Mouse (Mus musculus): ENCODE results near the gene Pgap3. TPM values are rescaled to one million over a fixed set of nuclear protein-coding genes. Genes with fewer than 3 reads are reported as not detected.

The Pgap3 gene
- polyA plus RNA-seq, 1 experiment = 0.91 TPM

DNA sequence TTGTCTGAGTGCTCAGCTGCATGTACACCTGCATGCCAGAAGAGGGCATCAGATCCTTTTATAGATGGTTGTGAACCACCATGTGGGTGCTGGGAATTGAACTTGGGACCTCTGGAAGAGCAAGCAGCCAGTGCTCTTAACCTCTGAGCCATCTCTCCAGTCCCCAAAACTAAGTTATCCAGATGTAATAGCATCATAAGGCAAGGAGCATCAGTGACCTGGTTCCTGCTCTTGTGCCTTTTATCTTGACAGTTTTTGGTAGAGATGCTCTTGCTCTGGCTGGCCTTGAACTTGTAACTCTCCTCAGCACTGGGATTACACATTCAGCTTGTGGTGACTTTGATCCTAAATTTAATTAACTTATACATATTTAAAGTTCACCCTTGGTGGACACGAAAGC, 43.4 kb upstream of the Pgap3 start:
- TF ChIP-seq TAL1 (IDR thresholded peaks at IDR 0.05; ENCODE audit: low read length) (no peak), GATA1 (IDR thresholded peaks at IDR 0.05; ENCODE audit: low read length) (no peak)
- H3K36me3 ChIP-seq (ENCODE audit: control insufficient read depth) = no peaks in the 10 kb centered on the region
- H3K9me3 ChIP-seq (ENCODE audit: control insufficient read depth, low read length) = peaks cover 4% of the 10 kb centered on the region; the same call in 1 of the 2 replicates
- no peak overlapping the region for H3K4me3 ChIP-seq (replicated peaks)
- peaks cover 38% of the 10 kb centered on the region for H3K27me3 ChIP-seq (ENCODE audit: control insufficient read depth)
- H3K4me1 ChIP-seq (ENCODE audit: control insufficient read depth) = peaks cover 4% of the 10 kb centered on the region

DNA sequence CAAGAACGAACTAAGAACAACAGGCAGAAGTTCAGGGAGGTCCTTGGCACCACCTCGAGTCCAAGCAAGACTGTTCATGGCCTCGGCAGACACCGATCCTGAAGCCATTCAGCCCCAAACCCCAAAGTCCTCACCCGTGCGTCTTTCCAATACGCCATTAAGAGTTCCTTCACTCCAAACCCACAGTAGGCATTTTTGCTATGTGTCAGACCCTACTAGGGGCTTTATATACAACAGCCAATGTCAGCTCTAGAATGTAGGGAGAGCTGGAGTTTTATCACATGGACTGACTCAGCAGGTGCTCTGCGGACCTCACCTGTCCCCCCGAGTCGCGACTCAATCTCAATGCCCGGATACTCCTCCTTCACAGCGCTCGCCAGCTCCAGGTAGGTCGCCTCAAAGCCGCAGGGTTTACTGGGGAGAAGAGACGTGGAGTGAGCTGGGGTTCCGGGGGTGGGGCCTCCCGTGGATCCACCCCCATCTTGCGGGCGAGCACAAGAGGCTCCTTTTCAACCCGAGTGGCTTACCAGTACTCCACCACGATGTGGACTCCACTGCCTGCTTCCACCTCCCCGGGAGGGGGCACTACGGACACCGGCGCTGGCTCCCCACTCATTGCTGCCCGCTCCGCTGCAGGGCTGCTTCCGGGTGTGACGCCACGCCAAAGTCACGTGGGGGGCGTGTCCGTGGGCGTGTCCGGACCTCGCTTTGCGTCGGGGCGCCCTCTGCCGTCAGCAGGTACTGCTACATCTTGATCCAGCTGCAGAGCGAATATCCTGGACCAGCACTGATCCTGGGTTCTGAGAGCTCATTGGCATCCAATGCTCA, 38.3 kb upstream of the Pgap3 start, which contains the start of gene Mien1:
Gene Mien1, minus strand, starts transcription at position 661 of the 828 bp plus-strand sequence.
- H3K27me3 ChIP-seq (ENCODE audit: control insufficient read depth) = no peaks in the 10 kb centered on the region
- peaks cover 17% of the 10 kb centered on the region for H3K4me1 ChIP-seq (ENCODE audit: control insufficient read depth)
- peak within 1 kb of the TSS; percentile 94 for H3K4me3 ChIP-seq (replicated peaks)
- peaks cover 2% of the 10 kb centered on the region; the same call in 1 of the 2 replicates for H3K9me3 ChIP-seq (ENCODE audit: control insufficient read depth, low read length)
- peaks cover 3% of the 10 kb centered on the region; the same call in 1 of the 2 replicates for H3K36me3 ChIP-seq (ENCODE audit: control insufficient read depth)
- TF ChIP-seq GATA1 (IDR thresholded peaks at IDR 0.05; ENCODE audit: low read length) (no peak), TAL1 (IDR thresholded peaks at IDR 0.05; ENCODE audit: low read length) (no peak)

DNA sequence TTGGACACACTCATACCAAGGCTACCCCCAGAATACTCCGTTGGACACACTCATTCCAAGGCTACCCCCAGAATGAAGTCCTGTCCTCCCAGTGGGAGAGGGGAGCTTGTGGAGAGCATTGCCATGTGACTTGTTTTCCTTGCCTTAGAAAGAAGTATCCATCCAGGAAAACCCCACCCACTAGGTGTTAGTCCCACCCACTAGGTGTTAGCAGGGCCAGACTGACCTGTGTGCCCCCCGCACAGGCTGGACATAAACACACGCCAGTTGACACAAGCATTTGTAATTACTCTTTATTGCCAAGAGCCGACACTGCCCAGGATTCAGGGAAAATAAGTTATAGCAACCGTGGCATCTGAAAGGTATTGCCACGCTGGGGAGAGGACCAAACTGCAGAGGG, 37.2 kb upstream of the Pgap3 start:
- H3K4me3 ChIP-seq (replicated peaks) = no peak overlapping the region
- peaks cover 2% of the 10 kb centered on the region; the same call in 1 of the 2 replicates for H3K9me3 ChIP-seq (ENCODE audit: control insufficient read depth, low read length)
- TF ChIP-seq TAL1 (IDR thresholded peaks at IDR 0.05; ENCODE audit: low read length) (no peak), GATA1 (IDR thresholded peaks at IDR 0.05; ENCODE audit: low read length) (no peak)
- H3K27me3 ChIP-seq (ENCODE audit: control insufficient read depth) = no peaks in the 10 kb centered on the region
- H3K36me3 ChIP-seq (ENCODE audit: control insufficient read depth) = peaks cover 3% of the 10 kb centered on the region; the same call in 1 of the 2 replicates
- H3K4me1 ChIP-seq (ENCODE audit: control insufficient read depth) = peaks cover 17% of the 10 kb centered on the region

DNA sequence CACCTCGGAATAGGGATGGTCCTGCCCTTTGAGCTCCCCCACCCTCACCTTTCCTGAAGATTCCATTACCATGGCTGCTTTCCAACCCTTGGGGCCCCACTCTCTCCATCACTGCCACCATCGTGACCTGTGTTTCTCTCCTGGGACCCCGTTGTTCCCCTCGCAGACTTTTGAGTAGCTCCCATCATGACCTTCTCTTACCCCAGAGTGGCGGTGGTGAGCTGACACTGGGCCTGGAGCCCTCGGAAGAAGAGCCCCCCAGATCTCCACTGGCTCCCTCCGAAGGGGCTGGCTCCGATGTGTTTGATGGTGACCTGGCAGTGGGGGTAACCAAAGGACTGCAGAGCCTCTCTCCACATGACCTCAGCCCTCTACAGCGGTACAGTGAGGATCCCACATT, 35.4 kb upstream of the Pgap3 start:
- H3K27me3 ChIP-seq (ENCODE audit: control insufficient read depth) = no peaks in the 10 kb centered on the region
- no peak for TF ChIP-seq TAL1 (IDR thresholded peaks at IDR 0.05; ENCODE audit: low read length)
- TF ChIP-seq GATA1 (IDR thresholded peaks at IDR 0.05; ENCODE audit: low read length) = no peak

DNA sequence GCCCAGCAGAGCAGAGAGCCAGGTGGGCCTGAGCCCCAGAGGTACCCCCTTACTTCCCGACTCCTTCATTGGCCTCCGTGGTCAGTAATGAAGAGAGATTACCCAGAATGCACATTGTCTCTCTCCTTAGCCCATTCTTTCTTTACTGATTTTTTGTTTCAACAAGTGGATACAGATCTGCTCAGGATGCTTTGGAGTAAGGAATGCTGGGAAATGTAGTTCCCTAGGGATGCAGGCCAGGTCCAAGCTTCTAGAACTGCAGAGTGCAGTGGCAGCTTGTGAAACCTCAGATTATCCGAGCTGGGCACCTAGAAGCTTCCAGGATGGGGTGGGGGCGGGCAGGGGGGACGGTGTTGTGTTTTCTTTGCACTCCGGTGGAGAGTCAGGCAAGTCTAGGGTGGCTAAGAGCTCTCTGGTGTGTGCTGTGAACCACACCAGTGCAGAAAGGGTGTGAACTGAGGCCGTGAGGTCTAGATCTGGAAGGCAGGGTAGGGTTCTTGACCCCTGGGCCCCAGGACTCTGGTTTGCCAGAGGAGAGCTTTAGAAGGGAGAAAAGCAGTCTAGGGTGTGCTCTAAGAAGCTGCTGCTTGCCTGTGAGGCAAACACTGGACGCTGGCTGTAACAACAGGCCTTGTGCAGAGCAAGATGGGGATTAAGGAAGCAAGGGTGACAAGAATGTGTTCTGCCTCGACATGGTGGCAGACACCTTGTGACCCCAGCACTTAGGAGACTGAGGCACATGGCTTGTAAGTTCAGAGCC, 31.6 kb upstream of the Pgap3 start:
- TF ChIP-seq TAL1 (IDR thresholded peaks at IDR 0.05; ENCODE audit: low read length) (no peak), GATA1 (IDR thresholded peaks at IDR 0.05; ENCODE audit: low read length) (no peak)
- Histone ChIP-seq H3K4me3 (replicated peaks) (no peak overlapping the region), H3K27me3 (ENCODE audit: control insufficient read depth) (no peaks in the 10 kb centered on the region)

More for the DNA sequence above, 35.4 kb upstream of the Pgap3 start:
- Histone ChIP-seq H3K4me1 (ENCODE audit: control insufficient read depth) (peaks cover 17% of the 10 kb centered on the region), H3K4me3 (replicated peaks) (no peak overlapping the region), H3K36me3 (ENCODE audit: control insufficient read depth) (peaks cover 3% of the 10 kb centered on the region; the same call in 1 of the 2 replicates), H3K9me3 (ENCODE audit: control insufficient read depth, low read length) (peaks cover 2% of the 10 kb centered on the region; the same call in 1 of the 2 replicates)

DNA sequence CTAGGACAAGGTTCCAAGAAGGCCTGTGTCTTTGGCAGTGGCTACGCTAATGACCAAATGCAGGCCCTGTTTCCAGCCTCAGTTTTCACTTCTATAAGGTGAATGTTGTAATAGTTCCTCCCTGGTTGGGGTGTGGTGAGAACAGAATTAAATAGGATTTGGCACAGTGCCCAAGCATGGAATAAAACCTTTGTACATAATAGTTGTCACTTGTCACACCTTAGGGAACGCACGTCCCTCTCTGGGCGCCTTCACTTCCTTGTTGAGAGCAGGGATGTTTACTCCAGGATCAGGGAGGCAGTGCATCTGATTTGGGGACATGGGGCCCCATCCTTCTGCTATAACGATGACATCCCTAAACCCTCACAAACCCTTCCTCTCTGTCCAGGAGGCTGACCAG, 28.1 kb upstream of the Pgap3 start:
- Histone ChIP-seq H3K4me1 (ENCODE audit: control insufficient read depth) (no peaks in the 10 kb centered on the region), H3K4me3 (replicated peaks) (no peak overlapping the region), H3K36me3 (ENCODE audit: control insufficient read depth) (no peaks in the 10 kb centered on the region; the same call in 1 of the 2 replicates), H3K9me3 (ENCODE audit: control insufficient read depth, low read length) (no peaks in the 10 kb centered on the region), H3K27me3 (ENCODE audit: control insufficient read depth) (no peaks in the 10 kb centered on the region; the same call in 1 of the 2 replicates)
- TF ChIP-seq TAL1 (IDR thresholded peaks at IDR 0.05; ENCODE audit: low read length) = no peak
- TF ChIP-seq GATA1 (IDR thresholded peaks at IDR 0.05; ENCODE audit: low read length) = no peak

More for the DNA sequence above, 31.6 kb upstream of the Pgap3 start:
- H3K36me3 ChIP-seq (ENCODE audit: control insufficient read depth) = peaks cover 3% of the 10 kb centered on the region; the same call in 1 of the 2 replicates
- no peaks in the 10 kb centered on the region for H3K4me1 ChIP-seq (ENCODE audit: control insufficient read depth)
- H3K9me3 ChIP-seq (ENCODE audit: control insufficient read depth, low read length) = no peaks in the 10 kb centered on the region

DNA sequence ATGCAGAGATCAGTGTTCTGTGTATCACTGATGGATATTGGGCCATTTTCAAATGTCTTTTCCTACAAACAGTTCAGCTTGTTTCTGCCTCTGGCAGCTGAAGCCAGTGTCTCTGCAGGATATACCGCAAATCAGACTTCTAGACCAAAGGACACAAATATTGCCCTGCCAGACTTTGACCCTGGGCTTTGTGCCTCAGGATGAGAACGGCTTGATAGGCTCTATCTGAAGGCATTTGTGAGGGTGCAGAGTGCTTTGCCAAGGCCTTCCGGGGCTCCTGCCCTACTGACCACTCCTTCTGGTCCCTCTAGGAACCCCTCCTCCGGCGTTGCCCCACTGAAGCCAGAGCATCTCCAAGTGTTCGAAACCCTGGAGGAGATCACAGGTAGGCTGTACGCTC, 26.3 kb upstream of the Pgap3 start:
- TF ChIP-seq GATA1 (IDR thresholded peaks at IDR 0.05; ENCODE audit: low read length) (no peak), TAL1 (IDR thresholded peaks at IDR 0.05; ENCODE audit: low read length) (no peak)
- Histone ChIP-seq H3K9me3 (ENCODE audit: control insufficient read depth, low read length) (no peaks in the 10 kb centered on the region), H3K27me3 (ENCODE audit: control insufficient read depth) (no peaks in the 10 kb centered on the region; the same call in 1 of the 2 replicates), H3K4me1 (ENCODE audit: control insufficient read depth) (no peaks in the 10 kb centered on the region), H3K4me3 (replicated peaks) (no peak overlapping the region), H3K36me3 (ENCODE audit: control insufficient read depth) (no peaks in the 10 kb centered on the region; the same call in 1 of the 2 replicates)

DNA sequence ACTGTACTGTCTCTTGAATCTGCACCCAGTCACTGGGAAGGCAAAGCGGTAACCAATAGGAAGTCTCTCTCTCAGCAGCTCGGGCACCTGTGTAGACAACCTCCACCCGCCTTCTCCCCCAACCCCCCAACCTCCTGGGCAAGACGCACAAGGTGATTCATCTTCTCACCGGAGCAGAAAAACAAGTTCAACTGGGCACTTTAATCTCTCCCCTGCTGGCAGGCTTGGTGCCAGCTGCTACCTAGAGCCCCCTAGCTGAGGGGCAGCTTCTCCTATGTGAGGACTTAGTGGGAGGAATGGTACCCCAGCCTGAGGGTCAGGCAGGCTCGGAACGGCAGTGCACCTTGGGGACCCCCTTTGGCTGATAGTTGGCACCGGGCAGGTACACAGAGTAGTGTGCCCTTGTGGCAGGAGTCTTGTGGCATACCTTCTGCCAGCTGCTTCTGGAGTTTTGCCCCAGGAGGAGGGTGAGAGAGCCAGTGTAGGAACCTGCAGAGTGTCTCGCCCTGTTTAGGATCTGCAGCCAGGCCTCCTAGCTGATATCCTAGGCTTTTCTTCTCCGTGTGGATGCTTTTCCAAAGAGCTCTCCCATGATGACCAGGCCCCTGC, 18.8 kb upstream of the Pgap3 start:
- Histone ChIP-seq H3K36me3 (ENCODE audit: control insufficient read depth) (no peaks in the 10 kb centered on the region; the same call in 1 of the 2 replicates), H3K9me3 (ENCODE audit: control insufficient read depth, low read length) (no peaks in the 10 kb centered on the region), H3K27me3 (ENCODE audit: control insufficient read depth) (peaks cover 29% of the 10 kb centered on the region), H3K4me1 (ENCODE audit: control insufficient read depth) (peaks cover 2% of the 10 kb centered on the region; the same call in 1 of the 2 replicates), H3K4me3 (replicated peaks) (no peak overlapping the region)
- TF ChIP-seq GATA1 (IDR thresholded peaks at IDR 0.05; ENCODE audit: low read length) = no peak
- no peak for TF ChIP-seq TAL1 (IDR thresholded peaks at IDR 0.05; ENCODE audit: low read length)

Measured in erythroblast, embryonic 14.5 days (primary cell).